Mouse (Mus musculus) lung, adult 18-20 months (tissue): ENCODE measurements at regions not wholly inside any gene's neighbourhood (a gene's known extent, or its start where the extent isn't known, plus 50 kb on each side); places are given as distances from the start of the nearest gene placed in this dataset.

Experiments
- DNase-seq, 2 experiments: peaks; one replicate each; pipeline ENCODE4 v3.0.0; 2022; ENCODE audit warnings: mixed read lengths in 2 of 2

- no peak for DNase-seq
Observed at GRCm38 (mm10) chr17:29775836-29776235, 59.0 kb upstream of the Ccdc167 start.

GRCm38 (mm10) chr17:29773339-29773738 is 56.5 kb upstream of the Ccdc167 start:
- peak; percentile 32 to 43 for DNase-seq

- DNase-seq, result no peak
Observed at GRCm38 (mm10) chr17:29770914-29771313, 54.1 kb upstream of the Ccdc167 start.

- DNase-seq, result no peak
Observed at GRCm38 (mm10) chr17:29769631-29770030, 52.8 kb upstream of the Ccdc167 start.

GRCm38 (mm10) chr17:29769143-29769542 is 52.3 kb upstream of the Ccdc167 start:
- peak; percentile 9 to 29 for DNase-seq

GRCm38 (mm10) chr17:29768642-29769041 is 51.8 kb upstream of the Ccdc167 start:
- DNase-seq, result no peak
